Mouse (Mus musculus) myocyte (in vitro differentiated cells): ENCODE results near the gene Meis1.
A peak's percentile ranks its signal among the peaks of the same experiment; 100 is the strongest.

Experiments used
- POLR2A ChIP-seq: IDR thresholded peaks from one replicate; pipeline ENCODE4 v1.6.1; 2011; ENCODE audit warnings: low read depth, mild to moderate bottlenecking, control low read depth, moderate library complexity; ENCODE audit not compliant: insufficient read length
- POLR2AphosphoS2 ChIP-seq: IDR thresholded peaks from one replicate; pipeline ENCODE4 v1.6.1; 2011; ENCODE audit warnings: low read depth, control low read depth; ENCODE audit not compliant: insufficient read length
- USF1 ChIP-seq: IDR thresholded peaks from one replicate; pipeline ENCODE4 v1.6.1; 2011; ENCODE audit warnings: low read depth, mild to moderate bottlenecking, control low read depth, moderate library complexity

DNA sequence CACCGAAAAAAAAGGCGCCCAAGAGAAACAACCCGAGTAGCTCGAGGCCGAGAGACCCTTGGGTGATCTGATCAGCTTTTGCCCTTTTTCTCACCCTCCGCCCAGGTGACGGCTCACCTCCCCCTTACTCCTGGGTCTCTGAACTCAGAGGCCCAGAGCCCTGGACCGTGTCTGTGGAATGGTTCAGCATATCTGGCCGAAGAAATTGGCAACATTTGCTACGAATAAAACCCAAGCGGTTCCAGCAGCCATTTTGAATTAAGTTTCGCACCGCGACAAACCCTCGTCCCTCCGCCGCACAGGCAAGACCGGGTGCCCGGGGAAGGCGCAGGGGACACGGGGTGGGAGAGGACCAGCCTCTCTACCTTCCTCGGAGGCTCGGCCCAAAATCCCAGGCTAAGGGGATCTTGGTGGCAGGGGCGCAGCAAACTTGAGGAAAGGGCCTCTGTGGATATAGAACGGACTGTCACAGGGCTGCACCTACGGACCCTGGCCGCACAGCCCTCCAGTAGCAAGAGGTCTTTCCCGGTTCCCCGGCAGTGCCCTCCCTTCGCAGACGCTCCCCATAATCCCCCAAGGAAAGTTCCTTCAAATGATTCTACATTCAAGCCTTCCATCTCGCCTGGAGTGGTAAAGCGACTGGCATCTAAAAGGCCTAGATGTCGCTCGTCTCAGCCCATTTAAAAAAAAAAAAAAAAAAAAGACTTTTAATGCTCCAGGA is 4.2 kb downstream of the Meis1 start:
- TF ChIP-seq POLR2A: no peak
- TF ChIP-seq USF1: no peak
- peak; percentile 24 for TF ChIP-seq POLR2AphosphoS2
